Mouse (Mus musculus) naive thymus-derived CD4-positive, alpha-beta T cell, adult 2 months (primary cell): ENCODE results near the gene Krt76.

Experiments used
- DNase-seq: peaks from one replicate; pipeline ENCODE4 v3.0.0-alpha.2; 2011; ENCODE audit warnings: low read depth

Krt76 gene

DNA sequence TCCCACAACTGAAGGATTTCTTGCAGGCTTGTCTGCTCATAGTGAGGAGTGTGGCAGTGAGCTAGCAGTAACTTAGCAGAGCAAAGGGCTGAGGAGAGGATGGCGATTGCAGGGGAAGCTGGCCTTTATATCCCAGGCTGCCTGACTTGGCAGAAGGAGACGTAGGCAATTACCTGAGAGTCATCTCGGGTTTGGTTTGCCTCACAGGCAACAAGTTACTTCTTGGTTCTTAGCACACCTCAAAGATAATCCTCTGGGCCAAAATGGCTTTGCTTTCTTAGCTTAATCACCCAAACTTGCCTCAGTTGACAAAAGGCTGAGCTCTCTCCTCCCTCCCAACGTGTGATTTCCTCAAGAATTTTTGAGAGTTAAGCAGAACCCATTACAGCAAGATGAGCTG, at the start of gene Krt76:
TSS of gene Krt76 (minus strand) at position 101 of the 400 bp plus-strand sequence.
- no peak for DNase-seq

GRCm38 (mm10) chr15:101941948-101942347, 49.2 kb upstream of the Krt76 start:
- no peak for DNase-seq

GRCm38 (mm10) chr15:101940274-101940829, 47.6 kb upstream of the Krt76 start, which contains the start of gene Krt79:
Gene Krt79, minus strand, starts transcription at chr15:101940324.
- no peak for DNase-seq

DNA sequence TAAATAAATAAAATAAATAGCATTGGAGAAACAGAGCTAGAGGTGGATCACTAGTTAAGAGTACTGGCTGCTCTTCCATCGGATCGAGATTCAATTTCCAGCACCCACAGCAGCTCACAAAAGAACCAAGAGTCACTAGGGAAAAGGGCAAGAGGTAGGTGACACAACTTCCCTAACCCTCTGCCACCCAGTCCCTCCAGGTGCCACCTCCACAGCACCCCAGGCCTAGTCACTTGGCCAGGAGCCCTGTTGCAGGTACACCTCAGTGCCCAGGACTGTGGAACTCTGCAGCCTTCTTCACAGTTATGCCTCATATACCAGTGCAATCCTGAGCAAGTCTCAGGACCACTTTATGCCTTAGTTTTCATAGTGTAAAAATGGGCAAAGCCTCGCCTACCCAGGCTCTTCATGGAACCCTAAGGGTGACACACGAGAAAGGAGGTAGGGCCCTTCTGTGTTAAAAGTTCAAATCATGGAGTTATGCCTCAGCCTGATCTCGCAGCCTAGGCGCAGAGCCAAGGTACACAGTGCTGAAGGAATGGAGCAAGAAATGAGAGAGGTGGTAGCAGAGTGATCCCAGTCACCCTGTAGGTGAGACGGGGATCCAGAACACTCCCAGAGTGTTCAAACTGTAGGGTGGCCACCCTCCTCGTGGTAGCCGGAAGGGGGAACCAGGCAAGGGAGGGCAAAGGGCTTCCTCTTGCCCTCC, 46.0 kb upstream of the Krt76 start:
- no peak for DNase-seq

GRCm38 (mm10) chr15:101933024-101933423, 40.3 kb upstream of the Krt76 start:
- DNase-seq = no peak

DNA sequence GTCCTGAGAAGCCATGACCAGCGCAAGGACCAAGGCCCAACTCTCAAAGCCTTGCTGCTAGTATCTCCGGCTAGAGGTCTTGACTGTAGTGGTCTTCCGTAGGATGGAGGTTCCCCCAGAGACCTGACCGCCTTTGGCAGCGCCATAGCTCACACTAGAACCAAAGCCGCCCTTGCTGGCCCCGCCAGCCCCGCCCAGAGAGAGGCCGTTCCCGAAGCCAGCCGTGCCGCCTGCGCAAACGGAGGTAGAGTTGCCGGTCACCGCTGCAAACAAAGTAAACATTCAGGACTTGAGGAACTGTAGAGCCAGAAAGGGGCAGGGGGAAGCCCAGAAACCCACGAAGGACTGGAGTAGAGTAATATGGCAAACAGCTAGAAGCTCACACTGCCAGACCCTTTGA, 36.9 kb upstream of the Krt76 start:
- no peak for DNase-seq

DNA sequence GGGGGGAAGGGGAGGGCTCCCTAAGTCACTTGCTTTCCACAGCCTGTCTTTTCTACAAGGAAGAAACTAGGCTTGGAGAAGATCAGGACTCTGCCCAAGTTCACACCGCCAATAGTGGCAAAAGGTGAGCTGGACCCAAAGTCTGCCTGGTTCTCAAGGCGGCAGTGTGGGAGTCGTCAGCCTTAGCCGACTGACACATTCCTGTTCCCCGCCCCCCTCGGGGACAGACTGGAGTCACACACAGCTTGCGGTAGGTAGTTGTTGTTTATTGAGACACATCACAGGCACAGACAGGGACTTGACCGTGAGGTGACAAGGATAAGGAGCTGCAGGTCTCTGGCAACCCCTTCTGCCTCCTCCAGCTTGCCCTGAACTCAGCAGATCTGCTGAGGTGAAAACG, 36.4 kb upstream of the Krt76 start:
- DNase-seq = no peak

DNA sequence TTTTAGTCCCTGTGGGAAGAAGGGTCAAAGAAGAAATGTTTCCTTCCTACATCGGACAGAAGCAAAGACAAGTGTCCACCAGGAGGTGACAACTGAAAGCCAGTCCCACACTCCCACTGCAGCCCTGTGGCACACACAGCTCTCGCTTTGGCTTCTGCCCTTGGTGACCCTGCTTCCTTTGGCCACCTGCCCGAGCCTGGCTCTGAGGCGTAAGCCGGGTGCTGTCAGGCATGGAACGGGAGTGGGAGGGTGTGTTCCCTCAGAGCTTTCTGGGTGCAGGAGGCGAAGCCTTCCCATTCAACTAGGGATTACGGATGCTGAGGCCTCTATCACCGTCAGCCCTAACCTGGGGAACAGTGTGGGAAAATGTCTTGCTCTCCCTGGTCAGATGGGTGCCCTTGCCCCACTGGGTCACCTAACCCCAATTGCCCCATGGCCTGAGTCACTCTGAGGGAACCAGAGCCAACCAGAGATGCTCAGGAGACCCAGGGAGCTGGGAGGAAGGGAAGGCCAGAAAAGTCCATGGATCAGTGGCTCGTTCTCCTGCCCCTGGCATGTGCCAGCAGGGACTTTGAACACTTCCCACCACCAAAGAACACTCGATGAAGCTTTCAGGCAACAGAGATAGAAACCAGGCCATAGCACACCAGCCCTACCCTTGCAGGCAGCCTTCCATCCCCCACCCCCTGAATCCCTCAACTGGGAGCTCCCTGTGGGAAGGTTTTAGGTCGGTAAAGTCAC, 34.8 kb upstream of the Krt76 start:
- no peak for DNase-seq

DNA sequence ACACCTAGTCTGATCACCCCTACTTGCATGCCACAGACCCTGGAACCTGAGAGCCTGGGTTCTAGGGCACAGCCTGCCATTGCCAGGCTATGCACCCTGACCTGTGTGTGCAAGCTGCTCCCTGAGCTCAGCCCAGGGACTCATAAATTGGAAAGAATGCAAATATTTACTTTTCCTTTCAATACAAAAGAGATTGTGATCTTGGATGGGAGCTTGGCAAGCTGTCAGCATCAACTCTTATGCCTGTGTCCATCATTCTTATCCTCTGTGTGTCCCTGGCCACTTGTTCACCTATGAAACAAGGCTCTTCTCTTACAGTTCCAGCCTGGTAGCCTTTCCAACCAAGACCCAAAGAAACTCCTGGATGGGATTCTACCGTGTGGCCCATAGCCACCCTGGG, 32.3 kb upstream of the Krt76 start:
- no peak for DNase-seq

GRCm38 (mm10) chr15:101924635-101925034, 31.9 kb upstream of the Krt76 start, which contains the start of gene Krt4:
Gene Krt4, minus strand, starts transcription at chr15:101924735.
- no peak for DNase-seq

- no peak for DNase-seq
Observed at GRCm38 (mm10) chr15:101922296-101922695, 29.6 kb upstream of the Krt76 start.

GRCm38 (mm10) chr15:101916072-101916471, 23.4 kb upstream of the Krt76 start:
- DNase-seq = no peak

GRCm38 (mm10) chr15:101904849-101905248, 12.1 kb upstream of the Krt76 start:
- DNase-seq = no peak

DNA sequence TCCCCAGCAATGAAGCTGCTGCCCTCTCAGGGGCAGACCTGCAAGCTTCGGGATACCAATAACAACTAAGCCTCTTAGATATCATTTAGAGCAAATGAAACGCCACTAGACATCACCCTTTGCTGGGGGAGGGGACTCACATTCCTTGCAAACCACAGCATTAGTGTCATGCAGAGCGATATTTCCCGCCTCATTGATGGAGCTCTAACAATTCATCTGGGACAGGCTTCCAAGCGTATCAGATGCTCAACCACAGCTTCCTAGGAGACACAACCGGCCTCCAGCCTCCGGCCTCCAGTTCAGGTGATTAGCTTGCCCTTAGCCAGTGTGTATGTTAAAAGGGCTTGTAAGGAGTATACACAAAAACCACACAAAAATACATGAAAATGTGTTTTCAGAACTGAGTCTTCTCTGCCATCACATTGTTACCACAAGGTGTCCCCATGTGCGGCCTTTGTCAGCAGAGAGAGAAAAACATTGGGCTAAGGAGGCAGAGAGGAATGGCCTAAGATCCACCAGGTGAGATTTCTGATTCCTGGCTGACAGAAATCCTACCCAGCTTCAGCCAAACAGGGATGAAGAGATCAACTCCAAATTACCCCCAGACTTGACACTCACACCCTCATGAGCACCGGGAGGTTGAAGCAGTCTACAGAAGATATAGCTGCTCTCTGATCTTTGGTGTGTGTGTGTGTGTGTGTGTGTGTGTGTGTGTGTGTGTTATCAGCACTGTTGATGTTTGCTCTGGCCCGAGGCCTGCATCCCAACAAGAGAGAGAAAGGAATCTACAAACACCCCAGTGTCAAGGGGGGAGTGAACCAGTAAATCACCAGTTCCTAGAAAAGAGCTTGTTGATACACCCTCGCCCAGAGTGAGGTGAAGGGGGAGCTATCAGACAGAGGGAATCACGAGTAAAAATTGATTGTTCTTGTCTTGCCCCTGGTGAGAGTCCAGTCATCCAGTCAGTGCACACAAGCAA, 9.7 kb upstream of the Krt76 start:
- DNase-seq = no peak

GRCm38 (mm10) chr15:101895216-101895615, 2.5 kb upstream of the Krt76 start:
- DNase-seq = no peak

- DNase-seq = no peak
Observed at GRCm38 (mm10) chr15:101879776-101880175, 12.9 kb downstream of the Krt76 start.

DNA sequence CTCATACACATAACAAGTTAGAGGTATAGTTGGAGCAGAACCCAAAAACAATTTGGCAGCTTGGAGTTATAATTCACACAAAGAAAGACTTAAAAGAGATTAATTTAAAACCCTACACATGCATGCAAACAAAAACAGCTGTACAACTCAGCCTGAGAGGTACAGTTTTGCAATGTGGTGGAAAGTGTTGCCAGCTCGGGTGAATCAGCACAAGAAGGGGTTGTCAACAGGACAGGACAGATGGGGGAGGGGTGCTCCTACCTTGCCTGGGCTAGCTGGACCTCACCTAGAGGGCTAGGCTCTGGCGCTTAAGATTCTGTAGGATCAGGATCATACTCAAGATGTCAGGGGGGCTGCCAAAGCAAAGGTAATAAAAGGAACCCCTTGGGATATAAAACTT, 14.7 kb downstream of the Krt76 start:
- no peak for DNase-seq

DNA sequence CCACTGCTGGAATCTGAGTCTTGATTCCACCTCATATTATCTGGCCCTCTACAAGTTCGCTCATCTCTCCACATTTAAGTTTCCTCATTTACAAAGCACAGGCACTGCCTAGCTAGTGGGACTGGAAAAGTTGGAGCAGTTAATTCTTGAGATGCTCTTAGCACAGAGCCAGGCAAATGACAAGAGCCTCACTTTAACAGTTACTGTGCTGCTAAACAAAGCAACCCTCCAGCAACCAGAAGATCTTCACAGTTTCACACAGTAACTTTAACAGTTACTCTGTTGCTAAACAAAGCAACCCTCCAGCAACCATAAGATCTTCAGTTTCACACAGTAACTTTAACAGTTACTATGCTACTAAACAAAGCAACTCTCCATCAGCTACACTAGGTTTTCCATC, 18.3 kb downstream of the Krt76 start:
- no peak for DNase-seq

- DNase-seq = no peak
Observed at GRCm38 (mm10) chr15:101873231-101873630, 19.5 kb downstream of the Krt76 start.

GRCm38 (mm10) chr15:101869431-101869830, 23.3 kb downstream of the Krt76 start, which contains the start of gene Krt77:
Gene Krt77, minus strand, starts transcription at chr15:101869705.
- no peak for DNase-seq

DNA sequence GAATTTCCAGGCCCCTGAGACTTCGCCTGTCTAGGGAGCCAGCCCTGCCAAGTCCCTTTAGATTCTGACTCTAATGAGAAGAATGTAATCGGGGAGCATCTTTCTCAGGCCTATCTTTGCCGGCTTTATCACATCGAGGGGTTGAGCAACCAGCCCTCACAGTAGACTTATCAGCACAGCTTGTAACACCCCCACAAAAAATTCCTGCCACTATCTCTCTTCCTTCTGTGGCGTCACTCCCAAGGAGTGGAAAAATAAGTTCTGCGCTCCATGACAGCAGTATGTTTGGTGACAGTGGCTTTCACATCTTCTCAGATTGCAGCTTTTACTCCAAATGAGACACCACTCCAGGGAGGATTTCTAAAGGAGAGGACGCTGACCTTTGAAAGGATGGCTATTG, 26.0 kb downstream of the Krt76 start:
- no peak for DNase-seq
